Mouse (Mus musculus) limb, embryonic 13.5 days (tissue): ENCODE measurements around the gene Ucn2. TPM values are rescaled to one million over a fixed set of nuclear protein-coding genes. Genes with fewer than 3 reads are reported as not detected.

Source experiments
- ATAC-seq: fragments of 200-750 bp; cut with Nextera tagmentation; 2 replicates; pipeline ENCODE4 v1.8.0; 2017; ENCODE audit warnings: low read depth, moderate number of reproducible peaks, moderate TSS enrichment; ENCODE audit not compliant: low FRiP score
- H3K27ac ChIP-seq: fragments of 300-500 bp; sonication (generic); 2 replicates; pipeline ENCODE4 v1.5.1; 2015; ENCODE audit warnings: inconsistent platforms, mild to moderate bottlenecking, moderate library complexity
- H3K27me3 ChIP-seq: fragments of 300-500 bp; sonication (generic); 2 replicates; pipeline ENCODE4 v1.6.1; 2015; ENCODE audit warnings: mild to moderate bottlenecking, inconsistent platforms
- H3K36me3 ChIP-seq: fragments of 300-500 bp; sonication (generic); 2 replicates; pipeline ENCODE4 v1.6.1; 2015; ENCODE audit warnings: inconsistent platforms, mild to moderate bottlenecking, moderate library complexity
- H3K4me1 ChIP-seq: fragments of 300-500 bp; sonication (generic); 2 replicates; pipeline ENCODE4 v1.6.1; 2015; ENCODE audit warnings: inconsistent platforms
- H3K4me2 ChIP-seq: fragments of 300-500 bp; sonication (generic); replicated peaks from 2 replicates; pipeline ENCODE4 v1.6.1; 2015; ENCODE audit warnings: inconsistent platforms, mild to moderate bottlenecking, moderate library complexity
- H3K4me3 ChIP-seq: fragments of 300-500 bp; sonication (generic); 2 replicates; pipeline ENCODE4 v1.5.1; 2015; ENCODE audit warnings: moderate library complexity, mild to moderate bottlenecking, inconsistent platforms
- H3K9ac ChIP-seq: fragments of 300-500 bp; sonication (generic); 2 replicates; pipeline ENCODE4 v1.6.1; 2015; ENCODE audit warnings: mild to moderate bottlenecking, inconsistent platforms
- H3K9me3 ChIP-seq: fragments of 300-500 bp; sonication (generic); 2 replicates; pipeline ENCODE4 v1.6.1; 2016; ENCODE audit warnings: inconsistent platforms
- WGBS: fragments of 180-500 bp; shearing (Covaris S2); methylation state at CpG from one replicate; pipeline ENCODE4 v1.1.7; 2015; 5-methylcytosine and 5-hydroxymethylcytosine counted together
- microRNA counts: library from miRNA; unstranded; fragments of <30 nt; microRNA quantifications from one replicate; lab custom pipeline; 2016
- microRNA-seq: library from miRNA; unstranded; fragments of <30 nt; microRNA quantifications from one replicate; pipeline ENCODE4, GENCODE M21; 2016
- polyA plus RNA-seq: library from polyadenylated mRNA; unstranded; fragments of >200 nt; fragmentation: Nextera tagmentation; extraction: Ambion mirVana; gene quantifications from 2 replicates; pipeline ENCODE4 v1.2.1, GENCODE M21; 2015

Ucn2 gene
- polyA plus RNA-seq, 1 experiment from 2014 or later: 0.33 TPM

DNA sequence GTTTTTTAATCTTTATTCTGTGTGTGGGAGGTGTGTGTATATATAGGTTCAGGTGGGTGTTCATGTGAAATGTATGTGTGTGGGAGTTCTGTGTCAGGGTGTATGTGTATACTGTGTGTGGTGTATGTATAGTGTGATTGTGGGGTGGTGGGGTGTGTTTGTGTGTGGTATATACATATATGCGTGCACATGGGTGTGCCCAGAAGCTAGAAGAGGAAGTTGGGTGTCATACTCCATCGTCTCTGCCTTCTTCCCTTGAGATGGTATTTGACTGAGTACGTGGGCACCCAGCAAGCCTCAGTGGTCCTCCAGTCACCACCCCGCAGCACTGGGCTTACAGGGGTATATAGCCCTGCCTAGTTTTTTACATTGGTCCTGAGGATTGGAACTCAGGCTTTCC, 35.6 kb downstream of the Ucn2 start:
- Histone ChIP-seq H3K4me3 (no peak overlapping the region), H3K36me3 (peaks cover 18% of the 10 kb centered on the region), H3K4me1 (no peaks in the 10 kb centered on the region), H3K27me3 (no peaks in the 10 kb centered on the region), H3K4me2 (no peak overlapping the region), H3K27ac (no peak overlapping the region), H3K9ac (no peak overlapping the region), H3K9me3 (no peaks in the 10 kb centered on the region)
- 84% methylated on average over 4 of the region's 4 CpGs for WGBS
- no peak for ATAC-seq

DNA sequence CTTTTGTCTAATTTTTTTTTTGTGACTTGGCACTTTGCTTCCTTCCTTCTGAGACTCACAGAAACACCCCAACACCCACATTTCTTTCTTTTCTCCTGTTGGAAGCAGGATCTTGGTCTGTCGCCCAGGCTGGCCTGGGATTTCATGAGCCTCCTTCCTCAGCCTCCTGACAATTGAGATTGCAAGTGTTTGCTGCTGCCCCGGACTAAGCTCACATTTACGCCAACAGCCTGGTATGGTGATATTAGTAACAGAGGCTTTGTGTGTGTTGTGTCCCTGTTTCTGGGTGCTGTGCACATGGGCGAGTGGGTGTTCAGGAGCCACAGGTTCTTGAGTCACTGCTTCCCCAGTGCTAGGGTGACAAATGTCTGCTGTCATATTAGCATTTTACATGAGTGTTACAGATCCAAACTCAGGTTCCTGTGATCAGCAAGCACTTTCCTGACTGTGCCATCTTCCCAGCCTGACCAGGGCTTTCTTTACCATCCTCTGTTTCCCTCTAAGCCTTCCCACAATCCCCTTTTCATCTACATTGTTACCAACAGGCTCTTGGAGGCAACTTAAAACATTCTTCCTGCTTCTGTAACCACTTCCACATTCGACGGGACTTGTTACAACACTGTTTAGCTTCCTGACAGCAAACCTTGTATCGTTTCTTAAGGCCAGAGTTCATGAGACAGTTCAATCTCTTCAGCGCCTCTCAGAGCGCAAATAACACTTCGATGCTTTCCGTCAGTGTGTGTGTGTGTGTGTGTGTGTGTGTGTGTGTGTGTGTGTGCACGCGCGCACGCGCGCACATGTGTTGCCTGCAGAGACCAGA, 37.3 kb downstream of the Ucn2 start:
- ATAC-seq: no peak
- no peak overlapping the region for H3K9ac ChIP-seq
- H3K4me1 ChIP-seq: no peaks in the 10 kb centered on the region
- H3K36me3 ChIP-seq: peaks cover 16% of the 10 kb centered on the region
- no peak overlapping the region for H3K4me2 ChIP-seq
- no peak overlapping the region for H3K27ac ChIP-seq
- no peak overlapping the region for H3K4me3 ChIP-seq
- H3K27me3 ChIP-seq: no peaks in the 10 kb centered on the region
- 90% methylated on average over 17 of the region's 17 CpGs for WGBS
- H3K9me3 ChIP-seq: no peaks in the 10 kb centered on the region

DNA sequence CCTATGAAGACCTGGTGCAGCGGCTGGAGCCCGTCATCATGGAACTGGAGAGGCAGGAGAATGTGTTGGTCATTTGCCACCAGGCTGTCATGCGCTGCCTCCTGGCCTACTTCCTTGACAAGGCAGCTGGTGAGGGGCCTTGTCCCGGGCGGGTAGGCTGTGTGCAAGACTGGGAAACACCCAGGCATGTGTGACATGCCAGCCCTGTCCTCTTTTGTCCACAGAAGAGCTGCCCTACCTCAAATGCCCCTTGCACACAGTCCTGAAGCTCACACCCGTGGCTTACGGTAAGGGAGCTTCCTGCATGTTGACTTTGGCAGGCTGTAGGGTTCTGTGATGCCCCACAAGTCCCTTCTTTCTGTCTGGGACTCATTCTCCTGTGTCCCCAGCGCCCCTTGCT, 41.7 kb downstream of the Ucn2 start:
- H3K27ac ChIP-seq: no peak overlapping the region
- peaks cover 29% of the 10 kb centered on the region for H3K36me3 ChIP-seq
- no peaks in the 10 kb centered on the region for H3K9me3 ChIP-seq
- H3K4me3 ChIP-seq: no peak overlapping the region
- ATAC-seq: no peak
- H3K27me3 ChIP-seq: no peaks in the 10 kb centered on the region
- WGBS: 80% methylated on average over 8 of the region's 8 CpGs
- no peaks in the 10 kb centered on the region for H3K4me1 ChIP-seq
- no peak overlapping the region for H3K9ac ChIP-seq
- no peak overlapping the region for H3K4me2 ChIP-seq

DNA sequence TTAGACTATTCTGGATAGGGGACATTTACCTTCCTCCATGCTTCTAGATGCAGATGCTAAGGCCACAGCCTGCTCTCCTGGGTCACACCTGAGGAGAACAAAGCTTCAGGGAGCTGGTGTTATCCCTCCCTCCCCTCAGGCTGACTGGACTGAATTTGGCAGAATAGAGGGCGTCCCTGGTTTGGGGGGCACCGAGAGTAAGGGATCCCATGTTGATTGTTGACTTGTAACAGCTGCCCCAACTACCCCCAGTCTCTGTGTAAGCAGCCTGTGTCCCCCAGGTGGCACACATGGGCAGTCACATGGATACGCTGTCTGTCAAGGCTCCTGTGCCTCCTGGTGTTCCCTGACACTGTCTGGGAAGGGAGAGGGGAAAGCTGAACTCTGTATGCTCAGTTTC, 42.6 kb downstream of the Ucn2 start:
- Histone ChIP-seq H3K27me3 (no peaks in the 10 kb centered on the region), H3K4me2 (no peak overlapping the region), H3K27ac (no peak overlapping the region), H3K36me3 (peaks cover 29% of the 10 kb centered on the region), H3K9ac (no peak overlapping the region), H3K4me3 (no peak overlapping the region), H3K9me3 (no peaks in the 10 kb centered on the region), H3K4me1 (no peaks in the 10 kb centered on the region)
- ATAC-seq: no peak
- 88% methylated on average over 3 of the region's 3 CpGs for WGBS

DNA sequence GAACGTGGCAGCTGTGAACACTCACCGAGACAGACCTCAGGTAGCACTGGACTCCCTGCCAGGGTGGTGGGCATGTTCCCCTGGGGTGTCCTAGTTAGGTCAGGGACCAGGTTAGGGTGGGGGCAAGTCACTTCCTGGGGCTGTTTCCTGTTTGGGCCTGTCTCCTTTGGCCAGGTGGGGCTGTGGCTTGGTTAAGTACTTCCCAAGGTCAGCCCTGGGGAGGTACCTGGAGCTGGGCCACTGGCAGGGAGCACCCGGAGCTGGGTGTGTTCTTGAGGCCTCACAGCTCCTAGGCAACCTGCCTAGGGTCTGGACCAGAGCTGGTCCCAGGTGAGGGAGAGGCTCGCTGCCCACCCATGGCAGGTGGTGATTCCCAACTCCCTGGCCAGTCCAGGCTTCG, 43.1 kb downstream of the Ucn2 start:
- Histone ChIP-seq H3K36me3 (peaks cover 29% of the 10 kb centered on the region), H3K9me3 (no peaks in the 10 kb centered on the region), H3K9ac (no peak overlapping the region), H3K4me3 (no peak overlapping the region), H3K4me1 (no peaks in the 10 kb centered on the region), H3K27ac (no peak overlapping the region), H3K4me2 (no peak overlapping the region), H3K27me3 (no peaks in the 10 kb centered on the region)
- WGBS: 80% methylated on average over 5 of the region's 5 CpGs
- ATAC-seq: no peak

DNA sequence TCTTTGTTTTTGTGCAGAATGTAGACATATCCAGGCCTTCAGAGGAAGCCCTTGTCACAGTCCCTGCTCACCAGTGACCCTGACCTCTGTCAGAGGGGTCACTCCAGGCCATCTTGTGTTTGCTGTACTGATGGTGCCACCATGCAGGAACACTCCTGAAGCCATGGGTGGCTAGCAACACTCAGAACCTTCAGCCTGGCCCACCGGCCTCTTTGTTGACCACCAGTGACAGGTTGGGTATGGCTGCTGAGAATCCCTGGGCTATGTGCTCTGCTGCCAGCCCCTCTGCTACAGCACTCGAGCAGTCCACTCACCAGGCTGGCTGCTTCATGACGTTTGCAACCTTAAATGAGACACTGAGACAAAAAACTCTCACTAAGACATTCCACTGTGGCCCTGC, 44.5 kb downstream of the Ucn2 start:
- Histone ChIP-seq H3K27ac (no peak overlapping the region), H3K27me3 (no peaks in the 10 kb centered on the region), H3K36me3 (peaks cover 23% of the 10 kb centered on the region), H3K9me3 (no peaks in the 10 kb centered on the region), H3K9ac (no peak overlapping the region), H3K4me1 (no peaks in the 10 kb centered on the region), H3K4me2 (no peak overlapping the region), H3K4me3 (no peak overlapping the region)
- no peak for ATAC-seq
- WGBS: 67% methylated on average over 3 of the region's 3 CpGs

DNA sequence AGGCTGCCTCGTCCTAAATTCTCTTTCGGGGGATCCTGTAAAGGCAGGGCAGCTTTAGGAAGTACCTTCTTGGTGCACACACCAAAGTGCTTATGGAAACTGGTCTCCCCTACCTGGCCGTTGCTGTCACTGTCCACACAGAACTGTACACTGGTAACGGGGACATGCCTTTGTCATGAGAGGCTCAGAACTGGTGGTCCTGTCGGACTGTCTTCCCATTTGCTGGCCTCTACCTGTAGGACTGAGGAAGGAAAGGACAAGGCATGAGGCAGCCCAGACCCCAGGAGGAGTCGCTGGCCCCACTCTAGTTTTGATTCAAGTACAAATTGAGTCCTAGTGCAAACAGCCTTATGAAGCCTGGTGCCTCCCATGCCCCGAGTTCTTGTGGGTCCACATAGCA, 45.2 kb downstream of the Ucn2 start:
- no peaks in the 10 kb centered on the region for H3K9me3 ChIP-seq
- H3K9ac ChIP-seq: no peak overlapping the region
- 92% methylated on average over 7 of the region's 7 CpGs for WGBS
- no peak for ATAC-seq
- H3K4me1 ChIP-seq: no peaks in the 10 kb centered on the region
- no peak overlapping the region for H3K4me2 ChIP-seq
- no peaks in the 10 kb centered on the region for H3K27me3 ChIP-seq
- H3K27ac ChIP-seq: no peak overlapping the region
- H3K36me3 ChIP-seq: peaks cover 17% of the 10 kb centered on the region
- no peak overlapping the region for H3K4me3 ChIP-seq

DNA sequence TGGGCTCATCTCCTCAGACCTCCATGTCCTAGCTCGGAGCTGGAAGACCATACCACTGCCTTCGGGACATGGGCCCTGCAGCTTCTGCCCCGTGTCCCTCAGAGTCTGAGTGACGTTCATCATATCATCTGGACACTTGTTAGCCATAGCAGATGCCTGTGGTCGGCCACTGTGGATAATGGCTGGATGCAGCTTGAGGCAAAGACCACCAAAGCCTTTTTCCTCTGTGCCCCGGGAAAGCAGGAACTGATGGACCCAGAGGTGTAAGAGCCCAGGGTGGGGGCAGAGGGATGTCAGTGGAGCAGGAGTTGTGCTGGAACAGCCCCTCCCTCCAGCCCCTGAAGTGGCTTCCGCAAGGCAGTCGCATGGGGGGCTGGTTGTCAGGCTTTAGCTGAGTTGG, 45.9 kb downstream of the Ucn2 start:
- Histone ChIP-seq H3K4me3 (no peak overlapping the region), H3K36me3 (peaks cover 14% of the 10 kb centered on the region), H3K9me3 (no peaks in the 10 kb centered on the region), H3K9ac (no peak overlapping the region), H3K4me2 (no peak overlapping the region), H3K4me1 (no peaks in the 10 kb centered on the region), H3K27me3 (no peaks in the 10 kb centered on the region), H3K27ac (no peak overlapping the region)
- 83% methylated on average over 8 of the region's 8 CpGs for WGBS
- ATAC-seq: no peak

DNA sequence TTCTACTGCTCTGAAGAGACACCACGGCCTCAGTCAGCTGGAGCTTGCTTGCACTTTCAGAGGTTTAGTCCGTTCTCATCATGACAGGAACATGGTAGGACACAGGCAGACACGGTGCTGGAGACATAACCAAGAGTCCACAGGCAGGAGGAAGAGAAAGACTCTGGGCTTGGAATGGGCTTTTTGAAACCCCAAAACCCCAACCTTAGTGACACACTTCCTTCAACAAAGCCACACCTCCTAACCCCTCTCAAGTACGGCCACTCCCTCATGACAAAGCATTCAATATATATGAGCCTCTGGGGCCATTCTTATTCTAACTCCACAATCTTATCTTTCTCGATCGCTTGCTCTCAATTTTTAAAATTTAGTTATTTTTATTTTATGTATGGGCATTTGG, 46.6 kb downstream of the Ucn2 start:
- WGBS: 89% methylated on average over 6 of the region's 6 CpGs
- H3K36me3 ChIP-seq: peaks cover 12% of the 10 kb centered on the region
- H3K4me1 ChIP-seq: no peaks in the 10 kb centered on the region
- H3K4me2 ChIP-seq: no peak overlapping the region
- no peak overlapping the region for H3K9ac ChIP-seq
- no peaks in the 10 kb centered on the region for H3K9me3 ChIP-seq
- H3K4me3 ChIP-seq: no peak overlapping the region
- H3K27ac ChIP-seq: no peak overlapping the region
- no peak for ATAC-seq
- no peaks in the 10 kb centered on the region for H3K27me3 ChIP-seq

MicroRNAs within 50 kb of the gene (microRNA counts, 519-probe panel; counts per million panel counts)
- microRNA mmu-miR-711 (lab: Ali Mortazavi, UCI): not detected

Small RNA genes lying within 50 kb of the gene (microRNA-seq; reads per million reads assigned to microRNA genes)
- not detected for gene Mir711

Other genes starting within 250 kb of the Ucn2 start
- 149 and 152 TPM in 2 replicates for gene Ip6k2, start 202.2 kb upstream of the Ucn2 start, polyA plus RNA-seq
- 17.2 and 22.5 TPM in 2 replicates for gene Nckipsd, start 177.6 kb upstream of the Ucn2 start, polyA plus RNA-seq
- 0.09 and 0.13 TPM in 2 replicates for gene Celsr3, start 159.7 kb upstream of the Ucn2 start, polyA plus RNA-seq
- gene Slc26a6, start 132.7 kb upstream of the Ucn2 start, polyA plus RNA-seq: 19.0 and 19.6 TPM in 2 replicates
- not detected in 2 replicates for gene Tmem89, start 71.4 kb upstream of the Ucn2 start, polyA plus RNA-seq
- gene Uqcrc1, start 49.4 kb upstream of the Ucn2 start, polyA plus RNA-seq: 437 and 447 TPM in 2 replicates
- 6.7 and 7.7 TPM in 2 replicates for gene Col7a1, start 32.4 kb upstream of the Ucn2 start, polyA plus RNA-seq
- gene Pfkfb4, start 5.8 kb downstream of the Ucn2 start, polyA plus RNA-seq: 12.3 and 14.6 TPM in 2 replicates
- gene Shisa5, start 52.6 kb downstream of the Ucn2 start, polyA plus RNA-seq: 84.1 and 87.1 TPM in 2 replicates
- 9.0 and 11.8 TPM in 2 replicates for gene Trex1, start 73.7 kb downstream of the Ucn2 start, polyA plus RNA-seq
- 29.0 and 31.1 TPM in 2 replicates for gene Atrip, start 88.1 kb downstream of the Ucn2 start, polyA plus RNA-seq
- 13.4 and 14.2 TPM in 2 replicates for gene Ccdc51, start 96.5 kb downstream of the Ucn2 start, polyA plus RNA-seq
- 711 TPM in 2 replicates for gene Tma7, start 96.6 kb downstream of the Ucn2 start, polyA plus RNA-seq
- 13.0 and 13.4 TPM in 2 replicates for gene Plxnb1, start 109.4 kb downstream of the Ucn2 start, polyA plus RNA-seq
- gene Fbxw21, start 176.0 kb downstream of the Ucn2 start, polyA plus RNA-seq: not detected in 2 replicates
- not detected in 2 replicates for gene Fbxw13, start 210.0 kb downstream of the Ucn2 start, polyA plus RNA-seq
- gene Fbxw20, start 248.7 kb downstream of the Ucn2 start, polyA plus RNA-seq: not detected in 2 replicates